Mouse (Mus musculus): Measurements from ENCODE around the gene Gm36028.

The Gm36028 gene

DNA sequence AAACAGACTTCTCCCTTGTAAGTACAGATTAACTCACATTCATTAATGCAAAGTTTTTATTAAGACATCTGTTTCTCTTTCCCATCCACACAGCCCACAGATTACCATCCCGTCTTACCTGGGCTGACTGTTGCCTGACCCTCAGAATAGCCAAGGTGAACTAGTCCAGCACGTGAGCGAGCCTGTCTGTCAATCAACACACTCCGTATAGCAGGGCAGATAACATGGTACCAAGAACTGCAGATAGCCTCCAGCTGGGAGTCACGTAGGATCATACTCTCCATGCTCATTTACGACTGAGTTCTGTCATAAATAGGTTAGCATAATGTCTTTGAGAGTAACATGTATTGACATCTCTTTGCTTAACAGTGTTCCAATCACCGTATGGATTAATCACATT, at the start of gene Gm36028:
TSS of gene Gm36028 (minus strand) at position 118 of the 400 bp plus-strand sequence.
- DNase-seq (ENCODE audit: low spot score) = no peak

DNA sequence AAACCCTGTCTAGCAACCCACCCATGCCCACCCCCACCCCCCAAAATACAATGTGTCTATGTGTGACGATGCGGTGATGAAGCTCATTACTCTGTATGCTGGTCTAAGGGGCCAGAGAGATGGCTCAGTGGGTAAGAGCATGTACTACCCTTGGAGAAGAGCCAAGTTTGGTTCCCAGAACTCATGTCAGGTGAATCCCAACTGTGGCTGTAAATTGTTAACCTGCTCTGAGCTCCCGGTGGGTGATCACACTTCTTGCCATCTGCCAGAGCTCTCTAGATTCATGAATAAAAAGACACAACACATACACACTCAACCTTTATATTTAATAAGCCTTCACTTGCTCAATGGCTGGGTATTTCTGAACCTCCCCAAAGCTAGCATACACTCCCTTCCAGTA, 45.5 kb upstream of the Gm36028 start:
- DNase-seq (ENCODE audit: low spot score) = no peak

DNA sequence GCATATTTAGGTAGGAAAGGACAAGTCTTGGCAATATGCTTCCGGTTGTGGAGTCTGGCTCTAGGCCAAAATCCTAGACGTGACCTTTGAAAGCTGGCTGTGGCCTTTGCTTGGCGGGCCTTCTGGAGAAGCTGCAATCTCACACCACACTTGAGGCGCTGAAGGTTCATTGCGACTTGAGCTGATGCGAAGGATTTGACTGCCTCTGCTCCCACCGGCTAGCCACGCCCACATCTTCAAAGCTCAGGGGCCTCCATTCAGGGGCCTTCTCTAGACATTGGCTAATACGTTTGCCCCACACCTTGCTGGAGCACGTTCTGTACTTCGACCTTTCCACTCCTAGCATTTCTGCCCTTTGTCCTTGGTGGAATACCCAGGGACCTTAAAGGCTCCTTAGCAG, 40.4 kb upstream of the Gm36028 start:
- no peak for DNase-seq (ENCODE audit: low spot score)

DNA sequence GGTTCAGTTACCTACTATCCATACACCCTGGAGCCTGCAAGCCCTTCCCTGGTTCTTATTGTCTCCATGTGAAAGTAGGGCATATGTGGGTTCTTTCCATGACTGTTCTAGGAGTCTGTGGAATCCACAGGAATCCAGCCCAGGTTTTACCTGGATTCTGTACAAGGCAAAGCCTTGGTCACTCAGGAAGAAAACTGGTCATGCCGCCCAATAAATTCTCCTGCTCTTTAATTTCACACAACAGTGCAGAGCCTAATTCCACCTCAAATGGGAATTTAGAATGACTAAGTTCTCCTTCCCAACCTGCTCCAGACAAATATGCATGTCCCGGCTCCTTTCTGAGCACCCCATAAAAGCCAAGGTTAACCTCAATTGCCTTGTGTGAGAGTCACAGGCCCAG, 38.4 kb upstream of the Gm36028 start:
- DNase-seq (ENCODE audit: low spot score) = no peak

DNA sequence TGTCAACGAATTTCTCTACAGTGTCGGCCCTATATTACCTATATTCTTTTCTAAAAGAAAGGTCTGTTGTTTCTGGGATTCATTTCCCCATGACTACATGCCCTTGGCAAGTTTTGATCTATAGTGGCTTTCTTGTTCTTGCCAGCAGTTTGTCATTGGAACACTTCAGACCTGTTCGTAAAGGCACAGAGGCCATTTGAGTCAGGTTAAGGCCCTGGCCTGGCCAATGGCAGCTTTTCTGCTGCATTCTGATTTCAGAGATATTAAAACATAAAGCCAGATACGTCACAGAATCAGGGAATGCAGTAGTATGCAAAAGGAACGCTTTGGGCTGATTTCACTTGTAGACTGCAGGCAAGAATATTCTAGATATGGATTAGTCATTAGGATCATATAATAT, 37.8 kb upstream of the Gm36028 start:
- no peak for DNase-seq (ENCODE audit: low spot score)

DNA sequence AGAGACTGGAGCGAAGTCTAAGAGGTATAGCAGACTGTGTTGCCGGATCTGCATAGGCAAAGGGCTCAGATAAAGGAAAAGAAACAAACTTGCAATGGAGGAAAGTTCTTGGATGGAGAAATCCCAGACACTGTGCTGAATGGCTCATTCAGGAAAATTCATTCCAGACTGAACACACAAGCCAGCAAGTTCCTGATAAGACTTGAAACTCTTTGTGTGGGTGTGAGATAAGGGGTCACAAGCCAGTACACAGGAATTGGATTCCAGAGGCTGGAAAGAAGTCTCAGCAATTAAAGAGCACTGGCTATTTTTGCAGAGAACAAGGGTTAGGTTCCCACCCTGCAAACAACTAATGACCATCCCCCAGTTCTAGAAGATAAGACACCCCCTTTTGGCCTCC, 33.0 kb upstream of the Gm36028 start:
- no peak for DNase-seq (ENCODE audit: low spot score)

DNA sequence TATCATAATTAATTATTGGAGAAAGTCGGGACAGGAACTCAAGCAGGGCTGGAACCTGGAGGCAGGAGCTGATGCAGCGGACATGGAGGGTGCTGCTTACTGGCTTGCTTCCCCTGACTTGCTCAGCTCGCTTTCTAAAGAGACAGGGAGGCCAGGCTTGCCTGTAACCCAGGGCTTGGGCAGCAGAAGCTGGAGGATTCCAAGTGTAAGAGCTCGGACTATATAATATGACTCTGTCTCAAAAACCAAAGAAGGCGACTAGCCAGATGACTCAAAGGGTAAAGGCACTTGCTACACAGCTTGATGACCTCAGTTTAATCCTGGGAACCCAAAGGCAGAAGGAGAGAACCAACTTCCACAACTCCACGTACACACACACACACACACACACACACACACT, 32.4 kb upstream of the Gm36028 start:
- DNase-seq (ENCODE audit: low spot score) = no peak

DNA sequence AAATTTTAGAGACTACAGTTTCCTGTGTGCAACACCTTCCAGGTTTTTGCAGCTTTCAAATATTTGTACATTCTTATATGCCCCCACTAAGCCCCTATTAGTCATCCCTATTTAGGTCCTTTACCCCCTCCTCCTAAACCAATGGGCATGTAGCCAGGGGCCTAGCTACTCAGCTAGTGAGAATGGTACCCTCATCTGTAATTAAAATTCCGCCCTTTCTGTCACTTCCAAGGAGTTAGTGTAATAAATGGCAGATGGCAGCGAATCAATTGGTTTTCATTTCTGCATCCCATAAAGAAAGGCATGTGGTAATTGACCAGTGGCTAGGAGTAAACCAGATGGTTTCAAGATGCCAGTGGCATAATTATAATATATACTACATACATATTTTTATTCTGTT, 31.7 kb upstream of the Gm36028 start:
- no peak for DNase-seq (ENCODE audit: low spot score)

DNA sequence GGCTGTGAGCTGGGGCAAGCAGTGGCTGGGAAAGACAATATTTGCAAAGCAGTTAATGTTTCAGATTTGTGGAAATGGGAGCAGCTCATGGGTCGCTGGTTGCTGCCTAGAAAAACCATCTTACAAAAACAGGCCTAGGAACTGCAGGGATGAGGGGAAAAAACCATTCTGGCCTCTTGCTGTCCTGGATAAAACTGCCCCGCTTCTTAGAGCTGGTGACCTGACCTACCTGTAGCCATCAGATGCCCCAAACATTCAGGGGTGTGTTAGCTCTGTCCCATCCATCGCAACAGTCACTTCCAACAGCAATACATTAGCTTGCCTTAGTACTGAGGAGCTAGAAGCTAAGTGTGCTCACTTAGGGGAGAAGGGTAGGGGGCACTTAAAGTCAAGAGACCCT, 28.0 kb upstream of the Gm36028 start:
- DNase-seq (ENCODE audit: low spot score) = no peak

DNA sequence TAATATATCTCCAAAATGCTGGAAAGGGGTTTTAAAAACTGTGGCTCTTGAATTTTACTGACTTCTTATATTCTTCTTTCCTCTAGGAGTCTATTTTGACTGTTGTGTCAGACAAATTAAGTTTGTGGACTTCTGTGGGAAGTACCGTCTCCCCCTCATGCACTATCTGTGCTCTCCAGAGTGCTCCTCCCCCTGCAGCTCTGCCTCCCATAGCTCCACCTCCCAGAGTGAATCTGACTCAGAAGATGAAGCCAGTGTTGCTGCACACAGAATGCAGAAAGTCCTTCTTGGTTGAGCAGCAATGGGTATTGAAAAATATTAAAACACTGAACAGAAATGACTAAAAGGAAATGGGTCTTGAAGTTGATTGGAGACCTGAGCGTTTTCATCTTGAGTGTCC, 20.2 kb upstream of the Gm36028 start:
- no peak for DNase-seq (ENCODE audit: low spot score)

DNA sequence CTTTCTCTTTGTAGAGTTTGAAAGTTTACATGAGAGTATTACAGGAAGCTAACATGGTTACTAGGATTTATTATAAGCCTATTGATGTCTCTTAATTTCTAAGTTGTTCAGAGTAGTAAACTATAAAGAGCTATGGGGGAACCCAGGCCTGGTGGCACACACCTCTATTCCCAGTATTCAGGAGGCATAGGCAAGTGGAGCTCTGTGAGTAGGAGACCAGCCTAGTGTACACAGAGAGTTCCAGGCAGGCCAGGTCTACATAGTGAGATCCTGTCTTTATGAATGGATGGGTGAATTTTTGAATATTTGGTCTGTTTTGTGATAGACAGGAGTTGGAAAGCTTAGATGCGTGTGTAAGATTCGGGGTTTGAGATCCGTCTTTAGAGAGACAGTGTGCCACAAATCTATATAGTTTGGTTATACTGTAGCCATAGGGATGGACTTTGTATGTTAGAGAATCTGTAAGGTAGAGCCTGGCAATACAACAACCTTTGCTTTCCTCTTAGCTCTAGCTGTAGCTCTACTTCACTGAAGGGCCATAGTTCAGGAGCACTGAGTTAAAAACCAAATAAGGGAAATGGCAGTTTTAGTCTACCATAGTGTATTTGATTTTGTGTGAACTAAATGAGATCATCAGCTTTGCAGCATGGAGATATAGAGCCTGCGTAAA, 18.9 kb upstream of the Gm36028 start:
- DNase-seq (ENCODE audit: low spot score) = no peak

DNA sequence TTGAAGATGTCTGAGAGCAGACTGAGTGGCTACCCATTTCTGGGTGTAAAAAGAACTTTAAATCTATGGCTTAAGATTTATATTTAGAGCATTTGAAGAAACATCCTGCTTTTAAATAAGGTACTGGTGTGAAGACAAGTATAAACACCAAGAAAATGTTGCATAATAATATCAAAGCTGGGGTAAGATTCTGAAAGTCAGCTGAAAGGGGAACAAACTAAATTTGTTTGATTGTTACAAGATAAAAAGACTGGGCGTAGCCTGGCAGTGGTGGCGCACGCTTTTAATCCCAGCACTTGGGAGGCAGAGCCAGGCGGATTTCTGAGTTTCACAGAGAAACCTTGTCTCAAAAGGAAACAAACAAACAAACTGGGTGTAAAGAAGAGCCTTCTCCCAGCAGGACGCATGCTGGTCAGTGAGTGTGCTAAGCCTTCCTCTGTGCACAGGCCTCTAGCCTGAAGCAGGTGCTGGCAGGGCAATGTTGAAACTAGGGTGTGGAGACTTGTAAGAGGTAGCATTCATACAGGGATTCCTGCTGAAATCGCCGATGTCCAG, 18.1 kb upstream of the Gm36028 start:
- no peak for DNase-seq (ENCODE audit: low spot score)

DNA sequence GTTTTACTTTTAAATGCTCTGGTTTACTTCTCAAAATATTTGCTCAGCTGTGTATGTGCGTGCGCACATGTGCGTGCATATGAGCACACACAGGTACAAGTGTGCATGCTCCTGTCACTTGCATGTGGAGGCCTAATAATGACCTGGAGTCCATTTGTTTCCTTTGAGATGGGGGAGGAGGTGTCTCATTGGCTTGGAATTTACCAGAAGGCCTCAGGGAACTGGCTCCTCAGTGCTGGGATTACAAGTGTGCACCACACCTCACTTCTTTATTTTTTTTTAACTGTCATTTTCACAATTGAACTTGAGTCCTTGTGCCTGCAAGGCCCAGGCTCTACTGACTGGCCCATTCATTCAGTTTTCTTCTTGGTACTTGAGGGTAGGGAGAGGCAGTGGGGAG, 16.5 kb upstream of the Gm36028 start:
- no peak for DNase-seq (ENCODE audit: low spot score)

DNA sequence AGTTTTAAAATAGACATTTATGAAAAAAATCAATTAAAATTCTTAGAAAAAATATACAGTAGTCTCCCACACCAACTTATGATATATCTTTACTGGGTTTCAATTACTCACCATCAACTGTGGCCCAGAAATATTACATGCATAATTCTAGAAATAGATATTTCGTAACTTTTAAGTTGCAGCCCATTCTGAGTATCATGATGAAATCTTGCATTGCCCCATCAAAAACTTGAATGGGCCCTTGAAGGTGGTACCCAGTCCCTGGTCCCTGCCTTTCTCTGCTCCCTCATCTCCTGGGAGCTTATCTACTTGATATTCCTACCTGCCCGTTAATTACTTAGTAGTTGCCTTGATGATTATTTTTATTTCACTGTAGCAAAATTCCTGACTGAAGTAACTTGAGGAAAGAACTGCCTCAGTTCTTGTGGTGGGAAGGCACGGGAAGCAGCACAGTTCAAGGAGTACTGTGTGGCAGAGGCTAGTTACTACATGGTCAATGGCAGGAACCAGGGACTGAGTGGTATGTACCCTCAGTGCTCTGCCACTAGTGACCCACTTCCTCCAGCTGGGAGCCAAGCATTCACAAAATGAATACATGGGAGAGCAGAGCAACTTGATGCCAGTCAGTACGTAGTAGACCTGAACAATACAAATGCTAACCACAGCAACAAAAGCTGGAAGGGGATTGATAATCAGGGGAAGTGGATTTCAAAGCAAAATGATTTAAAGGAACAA, 13.7 kb upstream of the Gm36028 start:
- no peak for DNase-seq (ENCODE audit: low spot score)

DNA sequence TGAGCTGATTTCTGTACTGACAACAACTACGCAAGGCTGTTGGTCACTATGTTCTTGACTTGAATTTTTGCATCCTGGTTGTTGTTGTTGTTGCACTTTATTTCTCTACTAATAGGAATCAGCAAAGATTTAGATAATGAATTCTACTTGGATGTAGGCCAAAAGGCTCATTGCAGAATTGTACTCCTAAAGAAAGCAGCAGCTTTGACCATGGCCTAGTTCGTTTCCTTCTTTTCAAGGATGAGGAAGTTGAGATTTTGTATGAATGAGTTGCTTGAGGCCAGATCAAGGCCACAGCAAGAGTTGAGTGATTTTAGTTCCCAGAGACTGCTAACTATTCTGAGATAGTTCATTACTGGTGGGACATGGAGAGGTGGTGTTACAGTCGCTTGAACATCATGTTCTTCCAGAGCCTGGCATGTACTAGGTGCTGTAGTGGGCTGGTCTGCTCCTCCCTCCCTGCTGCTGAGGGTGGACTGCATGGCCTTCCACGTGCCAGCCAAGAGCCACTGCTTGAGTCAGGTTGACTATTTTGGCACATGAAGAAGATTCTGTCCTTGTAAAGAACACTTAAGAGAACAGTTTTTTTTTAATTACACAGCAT, 10.3 kb upstream of the Gm36028 start:
- DNase-seq (ENCODE audit: low spot score) = no peak

DNA sequence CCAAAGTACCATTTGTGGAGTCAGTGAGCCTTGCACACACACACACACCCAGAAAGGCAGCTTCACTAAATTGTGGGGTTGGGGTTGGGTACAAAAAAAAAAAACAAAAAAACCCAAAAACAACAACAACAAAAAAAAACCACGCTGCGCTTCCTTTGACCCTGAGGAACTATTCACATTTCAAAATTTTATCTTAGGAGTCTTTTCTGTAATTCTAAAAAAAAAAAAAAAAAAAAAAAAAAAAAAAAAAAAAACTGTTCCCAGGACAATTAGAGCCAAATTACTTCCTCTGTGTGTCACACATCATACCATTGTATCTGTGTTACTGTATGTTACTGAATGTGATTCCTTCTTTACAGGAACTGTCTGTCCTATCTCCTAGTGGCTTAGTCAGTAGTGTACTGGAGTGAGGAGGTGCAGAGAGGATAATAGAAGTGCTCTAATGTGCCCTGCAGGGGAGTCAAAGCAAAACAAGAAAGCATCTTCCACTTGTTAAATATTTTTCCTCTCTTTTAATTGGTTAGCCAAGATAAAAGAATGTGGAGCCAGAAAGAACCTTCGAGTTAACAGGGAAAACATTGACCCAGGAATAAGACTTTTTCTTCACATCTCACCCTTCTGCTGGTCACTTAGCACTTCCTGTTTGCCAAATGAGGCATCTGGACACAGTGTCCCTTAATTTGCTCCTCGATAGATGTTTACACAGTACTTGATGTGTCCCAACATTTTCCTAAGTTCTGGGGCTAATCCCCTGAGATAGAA, 8.7 kb upstream of the Gm36028 start:
- DNase-seq (ENCODE audit: low spot score) = no peak

DNA sequence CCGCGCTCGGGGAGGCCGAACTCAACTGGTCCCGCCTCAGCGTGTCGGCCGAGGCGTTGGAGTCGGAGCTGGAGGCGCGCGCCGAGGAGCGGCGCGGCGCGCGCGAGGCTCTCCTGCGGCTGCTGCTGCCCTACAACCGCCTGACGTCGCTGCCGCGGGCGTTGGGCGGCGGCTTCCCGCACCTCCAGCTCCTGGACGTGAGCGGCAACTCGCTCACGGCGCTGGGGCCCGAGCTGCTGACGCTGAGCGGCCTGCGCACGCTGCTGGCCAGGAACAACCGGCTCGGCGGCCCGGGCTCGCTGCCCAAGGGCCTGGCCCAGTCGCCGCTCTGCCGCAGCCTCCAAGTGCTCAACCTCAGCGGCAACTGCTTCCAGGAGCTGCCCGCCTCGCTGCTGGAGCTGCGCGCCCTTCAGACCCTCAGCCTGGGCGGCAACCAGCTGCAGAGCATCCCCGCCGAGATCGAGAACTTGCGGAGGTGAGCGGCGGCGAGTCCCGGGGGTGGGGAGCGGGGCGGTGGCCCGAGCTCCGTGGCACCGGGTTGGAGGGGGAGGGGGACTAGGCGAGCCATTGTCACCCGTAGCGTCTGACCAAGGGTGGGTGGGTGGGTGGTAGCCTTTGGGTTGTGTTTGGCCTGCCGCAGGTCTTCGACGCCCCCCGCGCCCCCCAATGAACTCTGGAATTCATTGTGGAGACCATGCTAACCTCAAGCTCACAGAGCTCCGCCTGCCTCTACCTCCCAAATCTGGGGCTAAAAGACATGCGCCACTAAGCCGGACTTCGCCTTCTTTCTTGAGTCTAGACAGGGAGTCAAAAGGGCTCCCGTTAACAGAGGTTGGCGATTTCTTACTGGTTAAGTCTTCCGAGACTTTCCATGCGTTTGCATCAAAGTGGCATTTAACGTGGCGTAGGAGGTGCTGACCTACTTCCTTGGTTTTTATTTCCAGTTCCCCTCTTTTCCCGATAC, 7.8 kb upstream of the Gm36028 start:
- no peak for DNase-seq (ENCODE audit: low spot score)

DNA sequence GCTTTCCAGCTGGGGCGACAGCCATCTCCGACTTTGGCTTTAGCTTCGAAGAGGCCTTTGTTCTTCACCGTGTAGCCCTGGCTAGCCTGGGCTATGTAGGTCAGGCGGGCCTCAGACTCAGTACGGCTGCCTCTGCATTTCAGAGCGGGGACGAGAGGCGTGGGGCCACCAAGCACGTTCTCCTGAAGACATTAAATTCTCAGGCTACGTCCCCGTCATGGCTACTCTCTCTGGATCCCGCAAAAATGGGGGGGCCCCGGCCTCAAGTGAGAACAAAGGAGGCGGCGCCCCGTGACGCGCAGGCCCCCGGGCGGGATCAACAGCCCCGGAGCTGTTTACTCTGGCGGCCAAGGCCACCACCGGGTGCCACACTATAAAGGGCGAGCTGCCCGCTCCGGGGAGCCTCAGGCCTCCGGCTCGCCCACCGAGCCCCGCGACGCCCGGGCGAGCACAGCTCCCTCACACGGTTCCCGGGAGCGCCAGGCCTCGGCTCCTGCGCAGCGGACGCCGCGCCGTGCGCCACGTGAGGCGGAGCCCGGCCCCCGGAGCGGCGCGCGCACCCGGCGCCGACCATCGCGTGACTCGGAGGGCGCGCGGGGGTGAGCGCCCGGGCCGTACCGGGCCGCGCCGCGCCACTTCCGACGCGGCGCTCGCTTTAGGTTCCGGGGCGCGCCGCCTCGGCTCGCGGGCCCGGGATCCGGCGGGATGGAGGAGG, 7.0 kb upstream of the Gm36028 start, which contains the start of gene Lrrc58:
TSS of gene Lrrc58 (plus strand) at position 599 of the 715 bp plus-strand sequence.
- DNase-seq (ENCODE audit: low spot score) = peak; percentile 82

DNA sequence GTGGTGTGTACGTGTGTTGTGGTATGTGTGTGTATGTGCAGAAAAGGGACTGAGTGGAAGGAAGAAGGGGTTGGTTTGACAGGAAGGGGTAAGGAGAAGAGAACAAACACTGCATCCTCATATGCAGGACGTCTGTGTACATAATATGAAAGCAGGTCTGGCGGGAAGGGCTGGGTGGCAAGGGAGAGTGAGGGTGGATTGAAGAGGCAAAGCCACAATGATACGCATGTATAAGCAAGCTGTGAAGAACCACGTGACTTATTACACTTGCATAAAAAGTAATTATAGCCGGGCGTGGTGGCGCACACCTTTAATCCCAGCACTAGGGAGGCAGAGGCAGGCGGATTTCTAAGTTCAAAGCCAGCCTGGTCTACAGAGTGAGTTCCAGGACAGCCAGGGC, 4.9 kb upstream of the Gm36028 start:
- DNase-seq (ENCODE audit: low spot score) = no peak

DNA sequence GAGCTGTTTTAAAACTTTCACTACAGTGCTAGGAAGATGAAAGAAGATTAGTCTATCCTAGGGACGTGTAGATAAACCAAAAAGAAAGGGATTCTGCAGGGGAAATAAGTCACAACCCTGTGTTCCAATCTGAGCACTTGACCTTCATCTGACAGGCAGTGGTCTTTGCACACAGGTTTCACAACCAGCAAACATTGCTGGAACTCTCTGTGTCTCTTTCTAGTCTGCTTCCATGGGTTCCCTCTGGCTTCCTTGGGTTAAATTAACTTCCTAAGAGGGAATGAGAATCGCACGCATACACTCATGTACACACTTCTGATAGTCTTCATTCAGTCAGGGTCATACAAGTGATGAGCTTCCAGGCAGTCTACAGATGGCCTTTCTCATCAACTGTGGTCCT, 2.9 kb upstream of the Gm36028 start:
- no peak for DNase-seq (ENCODE audit: low spot score)

DNA sequence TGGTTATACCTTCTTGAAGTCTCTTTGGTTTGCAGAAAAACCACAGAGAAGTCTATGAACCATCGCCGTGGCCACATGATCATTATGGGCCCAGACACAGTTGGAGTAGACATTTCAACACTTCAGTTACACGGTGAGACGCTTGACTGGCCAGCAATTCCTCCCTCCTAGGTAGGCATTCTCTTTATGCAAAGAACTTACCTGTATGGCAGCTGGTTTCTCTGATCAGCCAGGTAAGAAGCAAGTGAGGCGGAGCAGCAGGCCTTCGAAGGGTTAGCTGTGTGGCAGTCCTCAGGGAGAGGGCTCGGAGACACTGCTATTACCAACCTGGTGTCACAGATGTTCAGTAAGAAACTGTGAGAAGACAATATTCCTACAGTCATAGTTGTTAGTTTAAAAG, 733 bp downstream of the Gm36028 start:
- no peak for DNase-seq (ENCODE audit: low spot score)

Measured in left cerebral cortex, adult 11 months (tissue).